Mouse (Mus musculus) heart, embryonic 16.5 days (tissue): ENCODE measurements around the gene Tmem170b. TPM values are rescaled to one million over a fixed set of nuclear protein-coding genes. Genes with fewer than 3 reads are reported as not detected.

Experiments
- ATAC-seq: fragments of 200-750 bp; cut with Nextera tagmentation; replicated peaks from 2 replicates; pipeline ENCODE4 v1.8.0; 2017; ENCODE audit warnings: moderate number of reproducible peaks; ENCODE audit not compliant: insufficient read depth, low FRiP score; ENCODE audit errors: extremely low read depth
- H3K27ac ChIP-seq: fragments of 300-500 bp; sonication (generic); 2 replicates; pipeline ENCODE4 v1.5.1; 2014; ENCODE audit warnings: mild to moderate bottlenecking, low read length, control low read depth, moderate library complexity
- H3K27me3 ChIP-seq: fragments of 300-500 bp; sonication (generic); 2 replicates; pipeline ENCODE4 v1.6.1; 2014; ENCODE audit warnings: low read length, mixed read lengths; ENCODE audit not compliant: control insufficient read depth, insufficient read depth
- H3K36me3 ChIP-seq: fragments of 300-500 bp; sonication (generic); 2 replicates; pipeline ENCODE4 v1.6.1; 2014; ENCODE audit not compliant: control insufficient read depth, insufficient read depth
- H3K4me1 ChIP-seq: fragments of 300-500 bp; sonication (generic); 2 replicates; pipeline ENCODE4 v1.6.1; 2014; ENCODE audit warnings: low read length, mixed read lengths; ENCODE audit not compliant: control insufficient read depth, insufficient read depth
- H3K4me2 ChIP-seq: fragments of 300-500 bp; sonication (generic); 2 replicates; pipeline ENCODE4 v1.6.1; 2014; ENCODE audit warnings: low read depth, mild to moderate bottlenecking, control low read depth, low read length
- H3K4me3 ChIP-seq: fragments of 300-500 bp; sonication (generic); 2 replicates; pipeline ENCODE4 v1.5.1; 2014; ENCODE audit warnings: mild to moderate bottlenecking, control low read depth, low read length
- H3K9ac ChIP-seq: fragments of 300-500 bp; sonication (generic); 2 replicates; pipeline ENCODE4 v1.6.1; 2014; ENCODE audit warnings: low read length, control low read depth
- H3K9me3 ChIP-seq: fragments of 300-500 bp; sonication (generic); replicated peaks from 2 replicates; pipeline ENCODE4 v1.6.1; 2016; ENCODE audit warnings: low read length; ENCODE audit not compliant: control insufficient read depth
- WGBS: fragments of 180-500 bp; shearing (Covaris S2); extraction: QIAGEN DNeasy Blood & Tissue Kit; methylation state at CpG from one replicate; pipeline ENCODE4 v1.1.7; 2014; 5-methylcytosine and 5-hydroxymethylcytosine counted together
- polyA plus RNA-seq: library from polyadenylated mRNA; unstranded; fragments of >200 nt; fragmentation: Nextera tagmentation; extraction: Ambion mirVana; gene quantifications from 2 replicates; pipeline ENCODE4 v1.2.1, GENCODE M21; 2015

Gene Tmem170b
- 12.1 and 12.3 TPM in 2 replicates for polyA plus RNA-seq

- ATAC-seq: peak; percentile 97
- Histone ChIP-seq H3K9me3 (no peaks in the 10 kb centered on the region), H3K36me3 (no peaks in the 10 kb centered on the region), H3K9ac (peak within 1 kb of the TSS; percentile 98), H3K4me1 (peaks cover 18% of the 10 kb centered on the region), H3K4me3 (peak within 1 kb of the TSS; percentile 98), H3K27me3 (no peaks in the 10 kb centered on the region), H3K27ac (peak within 1 kb of the TSS; percentile 96), H3K4me2 (peak within 1 kb of the TSS; percentile 84)
- WGBS: under 1% methylated on average over 52 of the region's 87 CpGs
These were observed at the start of gene Tmem170b for GRCm38 (mm10) chr13:41605099-41606010. Tmem170b (plus strand) TSS chr13:41605907.

GRCm38 (mm10) chr13:41561024-41561423 is 44.7 kb upstream of the Tmem170b start:
- WGBS: 83% methylated on average over 4 of the region's 4 CpGs
- H3K36me3 ChIP-seq: no peaks in the 10 kb centered on the region
- H3K27me3 ChIP-seq: peaks cover 3% of the 10 kb centered on the region
- H3K9me3 ChIP-seq: no peaks in the 10 kb centered on the region
- no peak for ATAC-seq
- H3K9ac ChIP-seq: no peak overlapping the region
- no peak overlapping the region for H3K4me2 ChIP-seq
- H3K4me1 ChIP-seq: no peaks in the 10 kb centered on the region
- no peak overlapping the region for H3K4me3 ChIP-seq
- H3K27ac ChIP-seq: no peak overlapping the region

GRCm38 (mm10) chr13:41568421-41568820 is 37.3 kb upstream of the Tmem170b start:
- no peaks in the 10 kb centered on the region for H3K36me3 ChIP-seq
- peaks cover 2% of the 10 kb centered on the region; the same call in 1 of the 2 replicates for H3K4me1 ChIP-seq
- no peak overlapping the region for H3K4me3 ChIP-seq
- H3K4me2 ChIP-seq: no peak overlapping the region
- no peak for ATAC-seq
- no peak overlapping the region for H3K9ac ChIP-seq
- 68% methylated on average over 3 of the region's 3 CpGs for WGBS
- H3K27ac ChIP-seq: no peak overlapping the region
- H3K9me3 ChIP-seq: no peaks in the 10 kb centered on the region
- H3K27me3 ChIP-seq: peaks cover 14% of the 10 kb centered on the region; the same call in 1 of the 2 replicates

- H3K36me3 ChIP-seq: no peaks in the 10 kb centered on the region
- H3K27ac ChIP-seq: no peak overlapping the region
- H3K9me3 ChIP-seq: no peaks in the 10 kb centered on the region
- H3K4me3 ChIP-seq: no peak overlapping the region
- peaks cover 2% of the 10 kb centered on the region; the same call in 1 of the 2 replicates for H3K4me1 ChIP-seq
- H3K27me3 ChIP-seq: peaks cover 14% of the 10 kb centered on the region; the same call in 1 of the 2 replicates
- 64% methylated on average over 8 of the region's 8 CpGs for WGBS
- ATAC-seq: no peak
- H3K4me2 ChIP-seq: no peak overlapping the region
- no peak overlapping the region for H3K9ac ChIP-seq
These were observed 36.8 kb upstream of the Tmem170b start for GRCm38 (mm10) chr13:41568926-41569325.

- H3K9ac ChIP-seq: no peak overlapping the region
- H3K27me3 ChIP-seq: peaks cover 14% of the 10 kb centered on the region; the same call in 1 of the 2 replicates
- no peaks in the 10 kb centered on the region for H3K9me3 ChIP-seq
- H3K36me3 ChIP-seq: no peaks in the 10 kb centered on the region
- H3K4me1 ChIP-seq: peaks cover 2% of the 10 kb centered on the region; the same call in 1 of the 2 replicates
- no peak overlapping the region for H3K27ac ChIP-seq
- H3K4me3 ChIP-seq: no peak overlapping the region
- 60% methylated on average over 3 of the region's 3 CpGs for WGBS
- no peak overlapping the region for H3K4me2 ChIP-seq
- ATAC-seq: no peak
These were observed 35.9 kb upstream of the Tmem170b start for GRCm38 (mm10) chr13:41569776-41570175.

- H3K27ac ChIP-seq: no peak overlapping the region
- H3K4me2 ChIP-seq: no peak overlapping the region
- no peak; the same call in 1 of the 2 replicates for ATAC-seq
- peaks cover 2% of the 10 kb centered on the region; the same call in 1 of the 2 replicates for H3K4me1 ChIP-seq
- no peak overlapping the region for H3K4me3 ChIP-seq
- H3K9ac ChIP-seq: no peak overlapping the region
- peaks cover 11% of the 10 kb centered on the region; the same call in 1 of the 2 replicates for H3K27me3 ChIP-seq
- H3K9me3 ChIP-seq: peaks cover 5% of the 10 kb centered on the region
- WGBS: 54% methylated on average over 13 of the region's 13 CpGs
- no peaks in the 10 kb centered on the region for H3K36me3 ChIP-seq
These were observed 34.0 kb upstream of the Tmem170b start for GRCm38 (mm10) chr13:41571368-41572350.

- no peak for ATAC-seq
- 46% methylated on average over 4 of the region's 4 CpGs for WGBS
- H3K27ac ChIP-seq: no peak overlapping the region
- H3K27me3 ChIP-seq: peaks cover 11% of the 10 kb centered on the region; the same call in 1 of the 2 replicates
- peaks cover 2% of the 10 kb centered on the region; the same call in 1 of the 2 replicates for H3K4me1 ChIP-seq
- no peaks in the 10 kb centered on the region for H3K36me3 ChIP-seq
- H3K9ac ChIP-seq: no peak overlapping the region
- H3K9me3 ChIP-seq: peaks cover 10% of the 10 kb centered on the region
- H3K4me2 ChIP-seq: no peak overlapping the region
- no peak overlapping the region for H3K4me3 ChIP-seq
These were observed 33.4 kb upstream of the Tmem170b start for GRCm38 (mm10) chr13:41572351-41572735.

- WGBS: 43% methylated on average over 4 of the region's 4 CpGs
- no peak overlapping the region for H3K27ac ChIP-seq
- H3K36me3 ChIP-seq: no peaks in the 10 kb centered on the region
- H3K27me3 ChIP-seq: peaks cover 11% of the 10 kb centered on the region; the same call in 1 of the 2 replicates
- H3K9me3 ChIP-seq: peaks cover 10% of the 10 kb centered on the region
- peaks cover 2% of the 10 kb centered on the region; the same call in 1 of the 2 replicates for H3K4me1 ChIP-seq
- H3K4me3 ChIP-seq: no peak overlapping the region
- no peak for ATAC-seq
- H3K9ac ChIP-seq: no peak overlapping the region
- no peak overlapping the region for H3K4me2 ChIP-seq
These were observed 32.4 kb upstream of the Tmem170b start for GRCm38 (mm10) chr13:41573126-41573846.
